Mouse (Mus musculus): ENCODE measurements around the gene Scnn1a. TPM values are rescaled to one million over a fixed set of nuclear protein-coding genes. Genes with fewer than 3 reads are reported as not detected.

Gene Scnn1a
- polyA plus RNA-seq (2014; fragmentation: Illumina TruSeq; extraction: RNeasy Lipid Tissue Mini Kit (QIAGEN cat#74804); ENCODE audit: low read depth, low replicate concordance): 22.6 TPM

DNA sequence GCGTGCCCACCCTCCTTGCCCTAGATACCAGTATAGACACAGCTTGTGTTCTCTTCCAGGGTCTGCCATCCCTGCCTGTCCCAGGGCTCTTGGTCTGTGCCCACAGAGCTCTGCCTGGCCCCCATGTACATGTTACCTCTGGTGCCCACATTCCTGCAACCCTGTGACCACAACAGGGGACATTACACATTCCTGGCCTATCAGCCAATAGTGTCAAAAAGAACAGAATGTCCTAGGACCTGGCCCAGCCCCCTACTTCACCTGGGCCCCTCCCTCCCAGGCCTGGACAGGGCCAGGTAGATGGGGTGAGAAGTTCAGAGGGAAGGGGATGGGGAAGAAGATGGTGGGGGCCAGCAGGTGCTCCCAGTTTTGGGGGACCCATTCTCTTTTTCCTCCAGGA lies at the start of gene Scnn1a:
Gene Scnn1a (plus strand): TSS at position 337 of the 400 bp plus-strand sequence.

DNA sequence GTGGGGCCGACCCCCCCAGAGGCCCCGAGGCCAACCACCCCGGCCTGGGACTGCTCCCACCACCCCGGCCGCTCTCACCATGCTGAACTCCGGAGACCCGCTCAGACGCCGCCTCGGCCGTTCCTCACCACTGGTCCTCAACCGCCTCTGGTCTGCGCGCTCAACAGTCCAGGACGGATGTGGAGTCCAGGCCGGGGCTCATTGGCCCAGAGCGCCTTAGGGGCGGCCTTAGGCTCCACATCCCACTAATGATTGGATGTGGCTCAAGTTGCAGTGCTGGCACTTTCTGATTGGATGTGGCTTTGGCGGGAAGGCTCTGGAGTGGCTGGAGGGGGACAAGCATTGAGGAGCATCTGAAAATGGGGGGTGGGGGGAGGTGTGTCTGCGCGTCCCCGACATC lies 34.6 kb upstream of the Scnn1a start, which contains the start of gene Tuba3a:
Gene Tuba3a (minus strand): TSS at position 153 of the 400 bp plus-strand sequence.

DNA sequence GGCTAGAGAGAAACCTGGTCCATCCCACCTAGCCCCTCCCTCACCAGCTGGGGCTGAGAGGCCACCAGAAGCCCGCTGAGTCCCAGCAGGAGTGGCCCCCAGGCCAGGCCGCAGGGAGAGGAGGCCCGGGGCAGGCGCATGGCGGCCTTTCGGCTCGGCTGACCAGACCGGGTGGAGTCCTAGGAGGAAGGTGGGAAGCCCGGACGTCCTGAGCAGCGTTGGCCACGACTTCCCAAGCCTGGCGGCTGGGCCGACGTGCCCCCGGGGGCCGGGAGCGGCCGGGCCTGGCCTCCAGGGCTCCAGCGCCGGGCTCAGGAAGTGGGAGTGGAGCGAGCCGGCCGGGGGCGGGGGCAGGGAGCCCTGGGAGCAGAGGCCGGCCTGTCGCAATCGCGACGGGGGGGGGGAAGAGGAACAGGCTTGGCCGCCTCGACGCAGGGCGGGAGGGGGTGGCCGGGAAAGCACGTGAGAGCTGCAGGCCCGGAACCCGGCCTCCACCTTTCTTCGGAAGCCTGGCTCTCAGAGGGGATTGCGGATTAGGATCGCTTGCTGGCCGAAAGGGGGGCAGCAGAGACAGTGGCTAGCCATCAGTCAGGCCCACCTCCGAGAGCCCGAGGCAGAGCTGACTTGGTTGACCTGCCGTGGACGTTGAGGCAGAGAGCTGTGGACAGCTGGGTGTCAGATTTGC lies 6.8 kb upstream of the Scnn1a start, which contains the start of gene Ltbr:
Gene Ltbr (minus strand): TSS at position 340 of the 685 bp plus-strand sequence.

DNA sequence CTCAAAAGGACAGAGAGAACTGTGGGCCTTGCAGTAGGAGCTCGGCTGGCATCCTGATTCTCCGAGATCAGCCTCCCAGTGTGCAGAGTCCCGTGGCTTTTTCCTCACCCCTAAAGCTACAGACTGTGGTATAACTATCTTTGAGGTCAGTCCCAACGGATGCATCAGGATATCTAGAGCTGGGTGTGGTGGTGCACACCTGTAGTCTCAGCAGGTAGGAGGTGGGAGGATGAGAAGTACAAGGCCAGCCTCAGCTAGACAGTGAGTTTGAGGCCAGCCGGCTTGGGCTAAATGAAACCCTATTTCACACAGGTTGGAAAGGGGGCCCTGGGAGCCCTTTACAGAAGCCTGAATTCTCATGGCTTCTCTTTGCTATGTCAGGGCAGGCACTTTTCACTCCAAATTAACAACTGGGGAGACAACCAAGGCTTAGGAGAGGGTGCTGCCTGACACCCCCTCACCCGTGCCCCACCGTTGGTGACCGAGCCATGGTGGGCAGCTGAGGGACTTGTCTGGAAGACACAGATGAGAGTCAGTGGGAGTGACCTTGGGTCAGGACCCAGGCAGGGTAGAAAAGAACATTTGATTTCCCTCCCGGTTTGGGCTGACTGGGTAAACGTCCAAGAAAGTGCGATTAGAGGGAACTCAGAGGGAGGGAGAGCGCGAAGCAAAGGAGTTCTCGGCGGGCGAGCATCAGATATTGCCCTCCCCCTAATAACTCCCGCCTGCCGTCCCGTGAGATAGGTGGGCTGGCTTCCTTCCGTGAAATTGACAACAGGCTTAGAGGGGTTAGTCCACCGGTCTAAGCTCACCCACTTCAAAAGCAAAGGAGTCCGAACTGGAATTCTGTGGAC lies 28.5 kb downstream of the Scnn1a start, which contains the start of gene Tnfrsf1a:
Gene Tnfrsf1a (plus strand): TSS at position 642 of the 854 bp plus-strand sequence.

DNA sequence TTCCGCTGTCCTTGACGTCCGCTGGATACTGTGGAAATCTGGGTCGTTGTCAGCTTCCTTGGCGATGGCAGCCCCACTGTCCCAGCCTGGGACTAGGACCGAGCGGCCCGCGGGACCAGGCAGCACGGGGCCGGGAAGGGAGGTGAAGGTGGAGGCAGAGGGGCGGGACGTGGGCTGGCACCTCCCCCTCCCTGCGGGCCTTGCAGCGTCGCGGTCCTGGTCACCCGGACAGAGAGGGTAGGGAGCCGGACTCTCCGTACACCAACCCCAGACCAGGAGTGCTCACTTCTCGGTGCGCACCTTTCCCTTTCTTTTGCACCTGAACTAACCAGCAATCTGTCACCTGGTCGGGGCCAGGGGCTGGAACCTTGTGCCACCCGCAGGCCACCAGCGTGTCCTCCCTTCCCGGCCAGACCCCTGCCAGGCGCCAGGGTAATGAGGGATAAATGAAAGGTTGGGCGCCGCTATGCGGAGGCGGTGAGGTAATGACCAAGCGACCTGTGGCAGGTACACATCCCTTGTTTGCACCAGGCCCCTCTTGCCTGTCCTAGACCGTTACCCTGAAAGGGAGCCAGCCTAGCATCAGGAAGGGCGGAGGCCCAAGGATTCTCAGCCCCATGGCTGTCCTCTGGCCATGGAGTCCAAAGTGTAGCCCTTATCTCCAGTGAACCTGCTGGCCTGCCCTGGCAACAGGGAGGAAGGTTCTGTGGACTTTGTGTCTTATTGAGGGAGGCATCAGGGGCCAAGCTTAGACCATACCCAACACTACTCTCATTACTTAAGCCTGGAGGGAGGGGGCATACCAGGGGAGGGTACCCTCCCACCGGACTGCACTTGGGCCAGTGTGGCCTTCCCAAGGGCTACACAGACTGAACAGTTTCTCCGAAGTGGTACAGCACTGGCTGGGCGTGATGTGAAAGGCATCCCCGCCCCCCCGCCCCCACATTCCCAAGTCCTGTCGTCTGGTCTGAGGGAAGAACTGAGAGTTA lies 60.2 kb downstream of the Scnn1a start, which contains the start of gene Plekhg6:
Gene Plekhg6 (minus strand): TSS at position 422 of the 989 bp plus-strand sequence.

Other genes with a start within 250 kb of the Scnn1a start
- 61.0 TPM for gene Chd4, start 224.7 kb upstream of the Scnn1a start, polyA plus RNA-seq (2014; fragmentation: Illumina TruSeq; extraction: RNeasy Lipid Tissue Mini Kit (QIAGEN cat#74804); ENCODE audit: low read depth, low replicate concordance)
- 1.4 TPM for gene Nop2, start 188.8 kb upstream of the Scnn1a start, polyA plus RNA-seq (2014; fragmentation: Illumina TruSeq; extraction: RNeasy Lipid Tissue Mini Kit (QIAGEN cat#74804); ENCODE audit: low read depth, low replicate concordance)
- gene Iffo1, start 175.4 kb upstream of the Scnn1a start, polyA plus RNA-seq (2014; fragmentation: Illumina TruSeq; extraction: RNeasy Lipid Tissue Mini Kit (QIAGEN cat#74804); ENCODE audit: low read depth, low replicate concordance): 1.6 TPM
- 73.5 TPM for gene Gapdh, start 154.2 kb upstream of the Scnn1a start, polyA plus RNA-seq (2014; fragmentation: Illumina TruSeq; extraction: RNeasy Lipid Tissue Mini Kit (QIAGEN cat#74804); ENCODE audit: low read depth, low replicate concordance)
- 5.5 TPM for gene Ncapd2, start 129.0 kb upstream of the Scnn1a start, polyA plus RNA-seq (2014; fragmentation: Illumina TruSeq; extraction: RNeasy Lipid Tissue Mini Kit (QIAGEN cat#74804); ENCODE audit: low read depth, low replicate concordance)
- gene Mrpl51, start 128.9 kb upstream of the Scnn1a start, polyA plus RNA-seq (2014; fragmentation: Illumina TruSeq; extraction: RNeasy Lipid Tissue Mini Kit (QIAGEN cat#74804); ENCODE audit: low read depth, low replicate concordance): 111 TPM
- 16.1 TPM for gene Vamp1, start 105.1 kb upstream of the Scnn1a start, polyA plus RNA-seq (2014; fragmentation: Illumina TruSeq; extraction: RNeasy Lipid Tissue Mini Kit (QIAGEN cat#74804); ENCODE audit: low read depth, low replicate concordance)
- 9.3 TPM for gene Tapbpl, start 88.8 kb upstream of the Scnn1a start, polyA plus RNA-seq (2014; fragmentation: Illumina TruSeq; extraction: RNeasy Lipid Tissue Mini Kit (QIAGEN cat#74804); ENCODE audit: low read depth, low replicate concordance)
- not detected for gene Cd27, start 83.6 kb upstream of the Scnn1a start, polyA plus RNA-seq (2014; fragmentation: Illumina TruSeq; extraction: RNeasy Lipid Tissue Mini Kit (QIAGEN cat#74804); ENCODE audit: low read depth, low replicate concordance)
- gene Tuba3a, start 34.6 kb upstream of the Scnn1a start, polyA plus RNA-seq (2014; fragmentation: Illumina TruSeq; extraction: RNeasy Lipid Tissue Mini Kit (QIAGEN cat#74804); ENCODE audit: low read depth, low replicate concordance): not detected
- gene Ltbr, start 6.8 kb upstream of the Scnn1a start, polyA plus RNA-seq (2014; fragmentation: Illumina TruSeq; extraction: RNeasy Lipid Tissue Mini Kit (QIAGEN cat#74804); ENCODE audit: low read depth, low replicate concordance): 0.95 TPM
- gene Tnfrsf1a, start 28.7 kb downstream of the Scnn1a start, polyA plus RNA-seq (2014; fragmentation: Illumina TruSeq; extraction: RNeasy Lipid Tissue Mini Kit (QIAGEN cat#74804); ENCODE audit: low read depth, low replicate concordance): 5.8 TPM
- 0.66 TPM for gene Plekhg6, start 60.1 kb downstream of the Scnn1a start, polyA plus RNA-seq (2014; fragmentation: Illumina TruSeq; extraction: RNeasy Lipid Tissue Mini Kit (QIAGEN cat#74804); ENCODE audit: low read depth, low replicate concordance)
- 721 TPM for gene Cd9, start 174.1 kb downstream of the Scnn1a start, polyA plus RNA-seq (2014; fragmentation: Illumina TruSeq; extraction: RNeasy Lipid Tissue Mini Kit (QIAGEN cat#74804); ENCODE audit: low read depth, low replicate concordance)
- 0.95 TPM for gene Vwf, start 226.1 kb downstream of the Scnn1a start, polyA plus RNA-seq (2014; fragmentation: Illumina TruSeq; extraction: RNeasy Lipid Tissue Mini Kit (QIAGEN cat#74804); ENCODE audit: low read depth, low replicate concordance)